Mouse (Mus musculus) stomach, embryonic 16.5 days (tissue): ENCODE measurements at regions not wholly inside any gene's neighbourhood (a gene's known extent, or its start where the extent isn't known, plus 50 kb on each side); places are given as distances from the start of the nearest gene placed in this dataset.

Source experiments
- ATAC-seq: fragments of 200-750 bp; cut with Nextera tagmentation; 2 replicates; pipeline ENCODE4 v1.8.0; 2017; ENCODE audit warnings: moderate number of reproducible peaks, moderate TSS enrichment; ENCODE audit not compliant: insufficient read depth, low FRiP score
- H3K27ac ChIP-seq: fragments of 300-500 bp; sonication (generic); 2 replicates; pipeline ENCODE4 v1.5.1; 2014; ENCODE audit warnings: low read length
- H3K27me3 ChIP-seq: fragments of 300-500 bp; sonication (generic); 2 replicates; pipeline ENCODE4 v1.6.1; 2014; ENCODE audit warnings: low read length, control low read depth, mixed read lengths; ENCODE audit not compliant: control insufficient read depth, insufficient read depth
- H3K36me3 ChIP-seq: fragments of 300-500 bp; sonication (generic); 2 replicates; pipeline ENCODE4 v1.6.1; 2014; ENCODE audit warnings: low read length; ENCODE audit not compliant: control insufficient read depth, insufficient read depth
- H3K4me1 ChIP-seq: fragments of 300-500 bp; sonication (generic); 2 replicates; pipeline ENCODE4 v1.6.1; 2014; ENCODE audit warnings: low read length, control low read depth, mixed read lengths; ENCODE audit not compliant: control insufficient read depth, insufficient read depth
- H3K4me2 ChIP-seq: fragments of 300-500 bp; sonication (generic); 2 replicates; pipeline ENCODE4 v1.6.1; 2014; ENCODE audit warnings: low read depth, low read length, mixed read lengths
- H3K4me3 ChIP-seq: fragments of 300-500 bp; sonication (generic); replicated peaks from 2 replicates; pipeline ENCODE4 v1.5.1; 2014; ENCODE audit warnings: mild to moderate bottlenecking, low read length
- H3K9ac ChIP-seq: fragments of 300-500 bp; sonication (generic); 2 replicates; pipeline ENCODE4 v1.6.1; 2014; ENCODE audit warnings: low read length
- H3K9me3 ChIP-seq: fragments of 300-500 bp; sonication (generic); replicated peaks from 2 replicates; pipeline ENCODE4 v1.6.1; 2016; ENCODE audit warnings: low read length, control low read depth; ENCODE audit not compliant: control insufficient read depth
- WGBS: fragments of 180-500 bp; shearing (Covaris S2); extraction: QIAGEN DNeasy Blood & Tissue Kit; methylation state at CpG from one replicate; pipeline ENCODE4 v1.1.7; 2014; 5-methylcytosine and 5-hydroxymethylcytosine counted together

DNA sequence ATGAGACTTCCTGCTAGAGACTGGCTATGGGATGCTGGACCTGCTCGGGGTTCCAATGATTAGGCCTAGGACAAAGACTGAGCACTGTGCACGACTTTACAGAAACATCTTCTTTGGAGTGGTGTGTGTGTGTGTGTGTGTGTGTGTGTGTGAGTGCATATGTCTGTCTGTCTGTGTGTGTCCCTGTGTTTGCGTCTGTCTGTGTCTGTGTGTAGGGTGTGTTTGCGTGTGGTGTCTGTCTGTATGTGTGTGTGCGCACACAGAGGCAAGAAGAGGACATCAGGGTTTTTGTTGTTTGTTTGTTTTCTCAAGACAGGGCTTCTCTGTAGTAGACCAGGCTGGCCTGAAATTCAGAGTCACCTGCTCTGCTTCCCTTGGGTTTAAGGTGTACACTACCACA, 51.9 kb upstream of the Slco4a1 start:
- ATAC-seq = no peak
- no peaks in the 10 kb centered on the region for H3K36me3 ChIP-seq

GRCm38 (mm10) chr2:180403621-180404020, 52.4 kb upstream of the Slco4a1 start:
- Histone ChIP-seq H3K36me3 (no peaks in the 10 kb centered on the region), H3K9ac (no peak overlapping the region), H3K4me3 (no peak overlapping the region), H3K9me3 (no peaks in the 10 kb centered on the region), H3K27ac (no peak overlapping the region), H3K27me3 (no peaks in the 10 kb centered on the region), H3K4me1 (no peaks in the 10 kb centered on the region), H3K4me2 (no peak overlapping the region)
- 67% methylated on average over 8 of the region's 8 CpGs for WGBS
- no peak for ATAC-seq

More for the DNA sequence above, 51.9 kb upstream of the Slco4a1 start:
- no peak overlapping the region for H3K4me3 ChIP-seq
- no peak overlapping the region for H3K9ac ChIP-seq
- no peaks in the 10 kb centered on the region for H3K9me3 ChIP-seq
- H3K4me1 ChIP-seq = no peaks in the 10 kb centered on the region
- 82% methylated on average over 5 of the region's 5 CpGs for WGBS
- no peak overlapping the region for H3K27ac ChIP-seq
- no peak overlapping the region for H3K4me2 ChIP-seq
- H3K27me3 ChIP-seq = no peaks in the 10 kb centered on the region

GRCm38 (mm10) chr2:180402851-180403459, 53.1 kb upstream of the Slco4a1 start:
- Histone ChIP-seq H3K4me2 (no peak overlapping the region), H3K36me3 (no peaks in the 10 kb centered on the region), H3K4me1 (no peaks in the 10 kb centered on the region), H3K27me3 (no peaks in the 10 kb centered on the region), H3K4me3 (no peak overlapping the region), H3K9me3 (no peaks in the 10 kb centered on the region), H3K9ac (no peak overlapping the region), H3K27ac (no peak overlapping the region)
- 71% methylated on average over 9 of the region's 9 CpGs for WGBS
- no peak for ATAC-seq

DNA sequence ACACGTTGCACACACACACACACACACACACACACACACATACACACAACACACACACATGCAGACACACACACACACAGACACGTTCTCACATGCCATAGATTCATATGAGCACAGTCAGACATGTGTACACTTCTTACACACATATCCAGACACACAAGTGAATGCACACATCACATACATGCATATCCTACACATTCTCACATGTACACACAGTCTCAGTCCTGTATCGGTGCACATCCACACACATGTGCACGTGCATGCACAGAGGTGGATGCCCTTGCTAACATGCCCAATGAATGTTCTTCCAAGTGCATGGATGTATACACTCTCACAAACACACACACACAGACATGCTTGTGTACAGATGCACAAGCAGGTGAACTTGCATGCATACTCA, 53.6 kb upstream of the Slco4a1 start:
- H3K36me3 ChIP-seq = no peaks in the 10 kb centered on the region
- no peak for ATAC-seq
- no peak overlapping the region for H3K9ac ChIP-seq
- H3K27me3 ChIP-seq = no peaks in the 10 kb centered on the region
- WGBS = 72% methylated on average over 4 of the region's 4 CpGs
- H3K9me3 ChIP-seq = no peaks in the 10 kb centered on the region
- H3K4me3 ChIP-seq = no peak overlapping the region
- H3K27ac ChIP-seq = no peak overlapping the region
- H3K4me2 ChIP-seq = no peak overlapping the region
- H3K4me1 ChIP-seq = no peaks in the 10 kb centered on the region

DNA sequence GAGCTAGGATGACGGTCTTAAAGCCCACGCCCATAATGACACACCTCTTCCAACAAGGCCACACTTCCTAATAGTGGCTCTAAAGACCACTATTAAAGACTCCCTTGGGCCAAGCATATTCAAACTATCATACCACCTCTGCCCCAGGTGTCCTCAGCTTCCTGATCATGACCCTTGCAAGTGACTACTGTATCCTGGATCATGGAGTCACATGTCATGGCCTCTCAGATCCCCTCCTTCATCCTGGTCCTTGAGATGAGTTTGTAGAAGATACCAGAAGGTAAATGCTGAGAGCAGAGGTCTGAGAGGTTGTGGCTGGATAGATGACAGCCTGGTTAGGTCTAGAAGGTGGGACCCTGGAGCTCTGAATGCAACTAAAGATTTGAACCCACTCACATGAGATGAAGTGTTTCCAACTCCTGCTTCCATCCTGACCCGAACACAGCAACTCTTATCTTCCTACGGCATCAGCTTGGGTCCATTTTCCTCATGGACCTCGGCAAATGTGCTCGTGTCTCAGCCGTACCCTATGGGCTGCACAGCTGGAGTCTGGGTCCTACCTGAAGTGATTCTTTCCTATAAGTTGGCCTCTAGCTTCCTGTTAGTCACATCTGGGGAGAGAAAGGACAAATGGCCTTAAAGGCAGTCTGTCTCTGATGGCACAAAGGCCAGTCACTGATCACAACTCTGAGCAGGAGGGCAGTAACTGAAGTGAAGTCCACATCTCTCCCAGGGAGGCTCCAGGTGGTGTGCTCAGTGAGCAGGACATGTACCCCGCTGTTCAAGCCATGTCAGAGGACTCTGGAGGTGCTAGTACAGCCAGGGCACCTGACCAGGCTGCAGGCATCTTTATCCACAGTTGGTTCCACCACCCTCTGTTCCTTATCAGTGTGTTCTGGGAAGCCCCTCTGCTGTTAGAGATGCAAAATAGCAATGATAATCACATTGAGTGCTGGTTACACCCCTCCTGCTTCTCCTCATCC, 54.3 kb upstream of the Slco4a1 start:
- WGBS = 78% methylated on average over 8 of the region's 8 CpGs
- Histone ChIP-seq H3K9ac (no peak overlapping the region), H3K27ac (no peak overlapping the region), H3K4me3 (no peak overlapping the region), H3K9me3 (no peaks in the 10 kb centered on the region), H3K4me2 (no peak overlapping the region), H3K27me3 (no peaks in the 10 kb centered on the region), H3K36me3 (no peaks in the 10 kb centered on the region), H3K4me1 (no peaks in the 10 kb centered on the region)
- no peak for ATAC-seq

DNA sequence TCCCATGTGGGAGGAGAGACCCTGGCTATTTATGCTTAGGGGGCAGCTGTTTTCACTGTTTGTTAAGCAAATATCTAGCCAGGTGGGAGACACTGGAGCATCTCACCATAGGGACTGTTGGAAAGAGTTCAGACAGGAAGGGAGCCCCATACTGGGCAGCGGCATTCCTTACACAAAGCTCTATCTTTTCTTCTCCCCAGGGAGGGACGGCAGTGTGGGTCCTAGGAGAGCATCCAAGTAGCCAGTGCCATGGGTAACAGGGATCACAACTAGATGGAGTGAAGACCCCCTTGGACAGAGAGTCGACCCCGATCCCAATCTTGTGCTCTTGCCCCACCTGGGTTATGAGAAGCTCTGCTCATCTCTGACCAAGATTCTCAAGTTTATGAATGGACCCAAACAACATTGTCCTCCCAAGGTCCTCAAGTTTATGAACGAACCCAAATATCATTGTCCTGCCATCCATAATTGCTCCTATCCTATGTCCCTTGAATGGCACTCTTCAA, 55.5 kb upstream of the Slco4a1 start:
- H3K9ac ChIP-seq = no peak overlapping the region
- no peaks in the 10 kb centered on the region for H3K27me3 ChIP-seq
- no peaks in the 10 kb centered on the region for H3K36me3 ChIP-seq
- ATAC-seq = no peak
- H3K9me3 ChIP-seq = no peaks in the 10 kb centered on the region
- H3K4me3 ChIP-seq = no peak overlapping the region
- H3K4me2 ChIP-seq = no peak overlapping the region
- WGBS = 89% methylated on average over 5 of the region's 5 CpGs
- H3K27ac ChIP-seq = no peak overlapping the region
- H3K4me1 ChIP-seq = no peaks in the 10 kb centered on the region

GRCm38 (mm10) chr2:180399651-180400513, 56.2 kb upstream of the Slco4a1 start:
- Histone ChIP-seq H3K27me3 (no peaks in the 10 kb centered on the region), H3K4me1 (no peaks in the 10 kb centered on the region), H3K27ac (no peak overlapping the region), H3K9me3 (no peaks in the 10 kb centered on the region), H3K9ac (no peak overlapping the region), H3K36me3 (no peaks in the 10 kb centered on the region), H3K4me2 (no peak overlapping the region), H3K4me3 (no peak overlapping the region)
- WGBS = 57% methylated on average over 8 of the region's 8 CpGs
- peak; percentile 75; the same call in 1 of the 2 replicates for ATAC-seq

GRCm38 (mm10) chr2:180398851-180399447, 57.1 kb upstream of the Slco4a1 start:
- 79% methylated on average over 6 of the region's 6 CpGs for WGBS

More at GRCm38 (mm10) chr2:180398851-180399447, 57.1 kb upstream of the Slco4a1 start:
- no peak for ATAC-seq
- H3K4me1 ChIP-seq = no peaks in the 10 kb centered on the region
- H3K9ac ChIP-seq = no peak overlapping the region
- H3K9me3 ChIP-seq = no peaks in the 10 kb centered on the region
- H3K27ac ChIP-seq = no peak overlapping the region
- no peaks in the 10 kb centered on the region for H3K36me3 ChIP-seq
- no peak overlapping the region for H3K4me2 ChIP-seq
- no peak overlapping the region for H3K4me3 ChIP-seq
- no peaks in the 10 kb centered on the region for H3K27me3 ChIP-seq
